Mouse (Mus musculus) kidney, adult 2 months (tissue): ENCODE data around the gene 9230112D13Rik.

ENCODE experiments used
- CTCF ChIP-seq: fragments of 200-500 bp; conservative IDR thresholded peaks from 2 replicates; pipeline ENCODE4 v1.5.1; 2011; ENCODE audit warnings: low read depth, mild to moderate bottlenecking, control low read depth, low read length, moderate library complexity, mixed read lengths; ENCODE audit not compliant: insufficient read depth, insufficient read length
- POLR2A ChIP-seq: fragments of 200-500 bp; IDR thresholded peaks from one replicate; pipeline ENCODE4 v1.6.1; 2011; ENCODE audit warnings: low read depth, low read length, control low read depth

DNA sequence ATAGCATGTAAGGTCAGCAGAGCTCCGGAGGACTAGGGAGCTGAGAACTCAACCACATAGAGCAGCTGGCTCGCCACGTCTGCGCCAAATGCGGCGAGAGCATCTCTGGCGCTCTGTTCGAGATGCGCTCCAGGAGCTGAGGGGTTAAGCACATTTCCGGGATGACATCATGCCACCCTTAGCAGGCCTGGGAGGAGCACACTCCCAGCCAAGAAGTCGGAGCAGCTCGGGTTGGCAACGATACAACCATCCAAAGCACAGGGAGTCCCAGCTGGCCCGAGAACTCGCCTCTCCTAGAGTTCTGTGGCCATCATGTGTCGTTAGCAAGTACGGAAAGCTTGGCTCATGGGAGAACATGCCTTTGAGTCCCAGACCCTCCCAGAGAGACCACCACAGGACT, 43.1 kb upstream of the 9230112D13Rik start:
- no peak for TF ChIP-seq CTCF
- no peak for TF ChIP-seq POLR2A
